Mouse (Mus musculus) WW6 (cell line): ENCODE measurements around the gene Zfp882.

Experiments
- DNase-seq: peaks from one replicate; pipeline ENCODE4 v3.0.0-alpha.2; 2013; ENCODE audit warnings: low read depth, low spot score

Gene Zfp882

GRCm38 (mm10) chr8:71952489-71952888, 44.1 kb downstream of the Zfp882 start:
- DNase-seq: no peak

GRCm38 (mm10) chr8:71952961-71953700, 44.7 kb downstream of the Zfp882 start:
- DNase-seq: peak; percentile 34

- DNase-seq: no peak
These were observed 46.3 kb downstream of the Zfp882 start for GRCm38 (mm10) chr8:71954666-71955065.

- DNase-seq: no peak
These were observed 52.1 kb downstream of the Zfp882 start for GRCm38 (mm10) chr8:71960483-71960882.

GRCm38 (mm10) chr8:71961796-71962195, 53.4 kb downstream of the Zfp882 start:
- DNase-seq: no peak

GRCm38 (mm10) chr8:71964051-71964450, 55.6 kb downstream of the Zfp882 start:
- no peak for DNase-seq

- no peak for DNase-seq
These were observed 56.8 kb downstream of the Zfp882 start for GRCm38 (mm10) chr8:71965166-71965565.
